Mouse (Mus musculus): ENCODE results near the gene Arl14. TPM values are rescaled to one million over a fixed set of nuclear protein-coding genes. Genes with fewer than 3 reads are reported as not detected.

The Arl14 gene
- polyA plus RNA-seq, 1 experiment from 2014 or later, result not detected

DNA sequence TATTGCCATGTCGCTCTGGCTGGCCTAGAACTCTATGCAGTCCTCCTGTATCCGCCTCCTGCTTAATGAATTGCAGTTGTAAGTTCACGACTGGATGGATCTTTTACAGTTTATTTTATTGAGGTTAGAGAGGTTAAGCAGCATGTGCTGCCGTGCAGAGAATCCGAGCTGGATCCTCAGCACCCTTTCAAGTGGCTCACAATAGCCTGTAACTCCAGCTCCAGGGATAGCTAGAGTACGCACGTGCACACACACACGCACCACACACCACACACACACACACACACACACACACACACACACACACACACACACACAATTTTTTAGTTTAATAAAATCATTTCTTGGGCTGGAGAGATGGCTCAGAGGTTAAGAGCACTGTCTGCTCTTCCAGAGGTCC lies 27.0 kb upstream of the Arl14 start:
- 60% methylated on average over 8 of the region's 8 CpGs for WGBS
- Histone ChIP-seq H3K36me3 (no peaks in the 10 kb centered on the region), H3K4me1 (no peaks in the 10 kb centered on the region), H3K9me3 (no peaks in the 10 kb centered on the region), H3K27me3 (no peaks in the 10 kb centered on the region), H3K9ac (replicated peaks) (no peak overlapping the region), H3K4me2 (replicated peaks) (no peak overlapping the region), H3K4me3 (no peak overlapping the region), H3K27ac (replicated peaks) (no peak overlapping the region)
- no peak for ATAC-seq (replicated peaks)

DNA sequence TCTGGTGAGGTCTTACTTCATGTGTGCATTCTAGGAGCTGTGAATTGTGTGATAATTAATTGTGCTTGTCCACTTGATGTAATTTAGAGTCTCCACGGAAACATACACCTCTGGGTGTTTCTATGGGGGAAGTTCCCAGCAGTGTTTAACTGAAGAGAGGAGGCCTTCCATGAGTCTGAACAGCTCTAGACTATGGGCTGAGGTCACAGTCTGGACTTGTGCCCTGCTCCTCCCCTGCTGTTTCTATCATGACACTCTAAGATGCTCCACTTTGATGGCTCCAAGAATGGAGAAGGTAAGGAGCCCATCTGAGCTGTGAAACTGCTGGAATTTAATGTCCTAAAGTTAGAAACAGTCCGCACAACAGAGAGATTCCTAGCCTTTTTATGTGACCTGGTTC lies 24.1 kb upstream of the Arl14 start:
- H3K4me3 ChIP-seq, result no peak overlapping the region
- H3K27ac ChIP-seq (replicated peaks), result no peak overlapping the region
- H3K4me2 ChIP-seq (replicated peaks), result no peak overlapping the region
- no peaks in the 10 kb centered on the region for H3K36me3 ChIP-seq
- no peak overlapping the region for H3K9ac ChIP-seq (replicated peaks)
- no peaks in the 10 kb centered on the region for H3K9me3 ChIP-seq
- ATAC-seq (replicated peaks), result no peak
- 57% methylated on average over 2 of the region's 2 CpGs for WGBS
- no peaks in the 10 kb centered on the region for H3K27me3 ChIP-seq
- no peaks in the 10 kb centered on the region for H3K4me1 ChIP-seq

- Histone ChIP-seq H3K27ac (replicated peaks) (no peak overlapping the region), H3K4me3 (no peak overlapping the region), H3K36me3 (no peaks in the 10 kb centered on the region), H3K9ac (replicated peaks) (no peak overlapping the region), H3K9me3 (no peaks in the 10 kb centered on the region), H3K4me1 (no peaks in the 10 kb centered on the region), H3K27me3 (no peaks in the 10 kb centered on the region), H3K4me2 (replicated peaks) (no peak overlapping the region)
- WGBS, result 67% methylated on average over 1 of the region's 1 CpGs
- ATAC-seq (replicated peaks), result no peak
Observed at GRCm38 (mm10) chr3:69200251-69200650, 22.0 kb upstream of the Arl14 start.

GRCm38 (mm10) chr3:69201206-69201605 lies 21.0 kb upstream of the Arl14 start:
- Histone ChIP-seq H3K27me3 (no peaks in the 10 kb centered on the region), H3K4me2 (replicated peaks) (no peak overlapping the region), H3K4me1 (no peaks in the 10 kb centered on the region), H3K36me3 (no peaks in the 10 kb centered on the region), H3K4me3 (no peak overlapping the region), H3K9me3 (no peaks in the 10 kb centered on the region), H3K9ac (replicated peaks) (no peak overlapping the region), H3K27ac (replicated peaks) (no peak overlapping the region)
- WGBS, result 82% methylated on average over 2 of the region's 2 CpGs
- ATAC-seq (replicated peaks), result no peak

GRCm38 (mm10) chr3:69202876-69203275 lies 19.3 kb upstream of the Arl14 start:
- Histone ChIP-seq H3K27ac (replicated peaks) (no peak overlapping the region), H3K4me3 (no peak overlapping the region), H3K9ac (replicated peaks) (no peak overlapping the region), H3K4me1 (no peaks in the 10 kb centered on the region), H3K4me2 (replicated peaks) (no peak overlapping the region), H3K9me3 (no peaks in the 10 kb centered on the region), H3K36me3 (no peaks in the 10 kb centered on the region), H3K27me3 (no peaks in the 10 kb centered on the region)
- WGBS, result 88% methylated on average over 4 of the region's 4 CpGs
- no peak for ATAC-seq (replicated peaks)

GRCm38 (mm10) chr3:69205266-69206054 lies 16.8 kb upstream of the Arl14 start:
- Histone ChIP-seq H3K4me3 (no peak overlapping the region), H3K4me1 (no peaks in the 10 kb centered on the region), H3K27ac (replicated peaks) (no peak overlapping the region), H3K36me3 (no peaks in the 10 kb centered on the region), H3K27me3 (no peaks in the 10 kb centered on the region), H3K9ac (replicated peaks) (no peak overlapping the region), H3K4me2 (replicated peaks) (no peak overlapping the region), H3K9me3 (no peaks in the 10 kb centered on the region)
- WGBS, result 77% methylated on average over 7 of the region's 7 CpGs
- no peak for ATAC-seq (replicated peaks)

GRCm38 (mm10) chr3:69206193-69206893 lies 15.9 kb upstream of the Arl14 start:
- H3K4me3 ChIP-seq, result no peak overlapping the region
- no peaks in the 10 kb centered on the region for H3K36me3 ChIP-seq
- H3K4me1 ChIP-seq, result no peaks in the 10 kb centered on the region
- ATAC-seq (replicated peaks), result no peak
- WGBS, result 90% methylated on average over 10 of the region's 10 CpGs
- no peak overlapping the region for H3K9ac ChIP-seq (replicated peaks)
- H3K27ac ChIP-seq (replicated peaks), result no peak overlapping the region
- H3K27me3 ChIP-seq, result no peaks in the 10 kb centered on the region
- H3K9me3 ChIP-seq, result no peaks in the 10 kb centered on the region
- no peak overlapping the region for H3K4me2 ChIP-seq (replicated peaks)

DNA sequence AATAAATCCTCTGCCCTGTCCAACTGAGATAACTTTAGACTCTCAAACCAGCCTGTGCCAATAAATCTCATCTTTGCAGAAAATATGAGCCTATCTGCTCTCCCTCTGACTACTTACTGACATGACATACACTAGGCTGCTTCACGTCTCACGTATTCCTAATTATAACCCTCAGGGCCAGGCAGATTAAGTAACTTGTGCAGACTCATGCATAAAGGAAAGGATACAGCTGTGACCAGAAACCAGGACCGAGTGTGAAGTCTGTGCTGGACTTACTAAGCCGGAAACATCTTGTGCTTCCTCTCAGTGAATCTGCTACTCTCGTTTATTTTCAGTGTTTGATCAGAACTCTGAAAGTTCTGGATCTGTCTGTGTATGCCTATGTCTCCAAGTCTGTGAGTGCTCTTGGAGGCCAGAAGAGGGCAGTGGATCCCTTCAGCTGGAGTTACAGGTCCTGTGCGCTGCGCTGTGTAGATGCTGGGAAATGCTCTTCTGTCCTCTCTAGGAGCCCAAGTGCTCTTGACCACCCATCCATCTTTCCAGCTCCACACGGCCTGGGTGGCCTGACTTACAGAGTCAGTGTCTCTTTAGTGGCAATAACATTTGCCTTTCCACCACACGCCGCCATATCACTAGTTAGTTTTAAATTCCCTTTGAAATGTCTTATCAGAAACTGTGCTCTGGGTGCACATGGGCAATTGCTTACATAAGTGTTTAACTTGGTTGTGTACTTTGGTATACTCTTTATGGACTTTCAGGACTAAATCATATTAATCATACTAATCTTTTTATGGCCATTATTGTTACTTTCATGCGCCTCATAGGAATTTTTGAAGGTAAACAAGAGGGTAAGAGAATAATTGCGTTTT lies 13.5 kb upstream of the Arl14 start:
- no peak overlapping the region for H3K4me3 ChIP-seq

GRCm38 (mm10) chr3:69212246-69212645 lies 10.0 kb upstream of the Arl14 start:
- no peaks in the 10 kb centered on the region for H3K4me1 ChIP-seq
- H3K36me3 ChIP-seq, result no peaks in the 10 kb centered on the region
- no peak for ATAC-seq (replicated peaks)
- no peaks in the 10 kb centered on the region for H3K9me3 ChIP-seq
- 77% methylated on average over 2 of the region's 2 CpGs for WGBS
- H3K27me3 ChIP-seq, result no peaks in the 10 kb centered on the region
- no peak overlapping the region for H3K4me3 ChIP-seq
- H3K9ac ChIP-seq (replicated peaks), result no peak overlapping the region
- H3K27ac ChIP-seq (replicated peaks), result no peak overlapping the region
- no peak overlapping the region for H3K4me2 ChIP-seq (replicated peaks)

More for the DNA sequence above, 13.5 kb upstream of the Arl14 start:
- Histone ChIP-seq H3K4me2 (replicated peaks) (no peak overlapping the region), H3K36me3 (no peaks in the 10 kb centered on the region), H3K27me3 (no peaks in the 10 kb centered on the region), H3K27ac (replicated peaks) (no peak overlapping the region), H3K4me1 (no peaks in the 10 kb centered on the region), H3K9me3 (no peaks in the 10 kb centered on the region), H3K9ac (replicated peaks) (no peak overlapping the region)
- ATAC-seq (replicated peaks), result no peak
- WGBS, result 78% methylated on average over 12 of the region's 12 CpGs

- no peak for ATAC-seq (replicated peaks)
- WGBS, result 83% methylated on average over 5 of the region's 5 CpGs
- Histone ChIP-seq H3K27ac (replicated peaks) (no peak overlapping the region), H3K9ac (replicated peaks) (no peak overlapping the region), H3K4me1 (no peaks in the 10 kb centered on the region), H3K36me3 (no peaks in the 10 kb centered on the region), H3K4me2 (replicated peaks) (no peak overlapping the region), H3K9me3 (no peaks in the 10 kb centered on the region), H3K4me3 (no peak overlapping the region), H3K27me3 (no peaks in the 10 kb centered on the region)
Observed at GRCm38 (mm10) chr3:69213465-69213864, 8.8 kb upstream of the Arl14 start.

DNA sequence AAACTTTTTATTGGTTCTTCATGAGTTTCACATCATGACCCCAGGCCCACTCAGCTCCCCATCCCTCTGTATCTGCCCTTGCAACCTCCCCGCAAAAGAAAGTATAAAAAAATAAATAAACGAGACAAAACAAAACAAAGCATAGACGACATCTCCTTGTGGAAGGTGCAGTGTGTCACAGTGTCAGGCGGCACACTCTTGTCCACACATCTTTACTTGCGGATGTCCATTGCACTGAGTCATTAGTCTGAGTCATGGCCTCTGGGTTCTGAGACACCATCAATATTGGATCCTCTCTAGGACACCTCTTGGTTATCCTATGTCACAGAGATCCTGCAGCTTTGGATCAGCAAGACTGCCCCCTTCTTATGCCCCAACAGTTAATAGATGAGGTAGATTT lies 7.7 kb upstream of the Arl14 start:
- Histone ChIP-seq H3K9me3 (no peaks in the 10 kb centered on the region), H3K27me3 (no peaks in the 10 kb centered on the region), H3K9ac (replicated peaks) (no peak overlapping the region), H3K4me3 (no peak overlapping the region), H3K4me2 (replicated peaks) (no peak overlapping the region), H3K4me1 (no peaks in the 10 kb centered on the region), H3K36me3 (no peaks in the 10 kb centered on the region), H3K27ac (replicated peaks) (no peak overlapping the region)
- WGBS, result 93% methylated on average over 5 of the region's 5 CpGs
- no peak for ATAC-seq (replicated peaks)

DNA sequence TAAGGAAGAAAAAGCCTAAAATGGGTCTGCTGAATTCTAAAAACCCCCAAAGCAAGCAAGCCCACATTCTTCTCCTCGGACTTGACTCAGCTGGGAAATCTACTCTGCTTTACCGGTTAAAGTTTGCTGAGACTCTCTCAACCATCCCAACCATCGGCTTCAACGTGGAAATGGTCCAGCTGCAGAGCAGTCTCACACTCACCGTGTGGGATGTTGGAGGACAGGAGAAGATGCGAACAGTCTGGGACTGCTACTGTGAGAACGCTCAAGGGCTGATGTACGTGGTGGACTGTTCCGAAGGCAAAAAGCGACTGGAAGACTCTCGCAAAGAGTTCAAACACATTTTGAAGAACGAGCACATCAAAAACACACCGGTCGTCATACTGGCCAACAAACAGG lies 282 bp downstream of the Arl14 start:
- Histone ChIP-seq H3K4me3 (no peak overlapping the region), H3K9ac (replicated peaks) (no peak overlapping the region), H3K4me2 (replicated peaks) (no peak overlapping the region), H3K9me3 (no peaks in the 10 kb centered on the region), H3K36me3 (no peaks in the 10 kb centered on the region), H3K27me3 (no peaks in the 10 kb centered on the region), H3K4me1 (no peaks in the 10 kb centered on the region), H3K27ac (replicated peaks) (no peak overlapping the region)
- WGBS, result 91% methylated on average over 14 of the region's 14 CpGs
- no peak for ATAC-seq (replicated peaks)

Measured in forebrain, embryonic 15.5 days (tissue).